Mouse (Mus musculus): ENCODE results near the gene Fam69b.

- TF ChIP-seq CTCF (IDR thresholded peaks at IDR 0.05; ENCODE audit: low read depth) (no peak), EP300 (IDR thresholded peaks at IDR 0.05; ENCODE audit: low read depth) (no peak)
Measured at GRCm38 (mm10) chr2:26636325-26636635, 8.0 kb downstream of the Fam69b start.
